Mouse (Mus musculus): ENCODE data around the gene Ssh1.

DNA sequence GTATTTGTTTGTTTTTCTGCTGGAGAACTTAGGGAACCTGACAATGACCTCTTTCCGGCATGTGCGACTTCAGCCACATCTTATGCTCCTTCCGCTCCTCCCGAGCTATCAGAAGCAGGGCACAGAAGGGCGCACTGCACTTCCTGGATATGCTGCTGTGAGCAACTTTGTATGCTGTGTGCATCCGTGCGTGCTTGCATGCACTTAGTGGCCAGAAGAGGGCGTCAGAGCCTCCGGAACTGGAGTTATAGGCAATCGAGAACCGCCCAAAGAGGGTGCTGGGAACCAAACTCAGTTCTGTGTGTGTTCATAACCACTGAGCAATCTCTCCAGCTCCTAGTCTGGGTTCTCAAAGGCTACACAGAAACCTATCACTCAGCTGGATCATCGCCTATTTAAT lies 37.0 kb upstream of the Ssh1 start:
- TF ChIP-seq TAL1 (IDR thresholded peaks at IDR 0.05; ENCODE audit: low read length) (no peak), GATA1 (IDR thresholded peaks at IDR 0.05; ENCODE audit: low read length) (no peak)
